Mouse (Mus musculus) G1E (cell line): Measurements from ENCODE around the gene Zhx3.

Experiments used
- CTCF ChIP-seq: IDR thresholded peaks from 2 replicates; pipeline ENCODE4 v1.5.1; 2012; ENCODE audit warnings: low read depth, low read length, inconsistent platforms, mixed read lengths
- GATA1 ChIP-seq: IDR thresholded peaks from 2 replicates; pipeline ENCODE4 v1.6.1; 2012; ENCODE audit warnings: borderline replicate concordance, low read length, inconsistent platforms, mixed read lengths
- TAL1 ChIP-seq: conservative IDR thresholded peaks from 2 replicates; pipeline ENCODE4 v1.6.1; 2012; ENCODE audit warnings: low read depth, low read length, inconsistent platforms, mixed read lengths

GRCm38 (mm10) chr2:160718811-160719210 lies 154.0 kb downstream of the Zhx3 start:
- no peak for TF ChIP-seq CTCF
- no peak for TF ChIP-seq TAL1
- TF ChIP-seq GATA1, result no peak
